Mouse (Mus musculus): Measurements from ENCODE around the gene Speer4e.
"Not testable (repeated sequence)": the region's sequence is repeated elsewhere in the genome, so short reads cannot be mapped to it uniquely, and the experiment has no call there.

The Speer4e gene

DNA sequence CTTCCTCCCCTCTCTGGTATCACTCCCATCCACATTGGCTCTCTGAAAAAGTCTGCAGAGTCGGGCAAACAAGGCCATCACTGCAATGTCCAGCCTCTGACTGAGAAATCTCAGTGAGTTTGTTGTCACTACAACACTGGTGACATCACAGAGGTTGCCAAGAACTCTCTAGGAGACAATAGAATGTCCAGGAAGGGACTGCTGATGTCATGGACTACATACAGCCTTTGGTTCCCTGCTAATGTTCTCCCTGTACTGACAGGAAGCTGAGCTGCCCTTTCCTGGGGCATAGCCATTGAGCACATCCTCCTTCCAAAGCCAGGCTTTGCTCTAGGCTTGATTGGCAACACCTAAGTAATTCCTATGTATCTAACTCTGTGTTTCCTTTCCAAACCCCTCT is at the start of gene Speer4e:
Gene Speer4e (minus strand): TSS at position 101 of the 400 bp plus-strand sequence.
- not testable (repeated sequence) for DNase-seq

GRCm38 (mm10) chr5:14986649-14987387 is 48.6 kb upstream of the Speer4e start:
- not testable (repeated sequence) for DNase-seq

GRCm38 (mm10) chr5:14978835-14979234 is 40.6 kb upstream of the Speer4e start, which contains the start of gene Gm10354:
Gm10354 (minus strand) TSS chr5:14978935.
- not testable (repeated sequence) for DNase-seq

DNA sequence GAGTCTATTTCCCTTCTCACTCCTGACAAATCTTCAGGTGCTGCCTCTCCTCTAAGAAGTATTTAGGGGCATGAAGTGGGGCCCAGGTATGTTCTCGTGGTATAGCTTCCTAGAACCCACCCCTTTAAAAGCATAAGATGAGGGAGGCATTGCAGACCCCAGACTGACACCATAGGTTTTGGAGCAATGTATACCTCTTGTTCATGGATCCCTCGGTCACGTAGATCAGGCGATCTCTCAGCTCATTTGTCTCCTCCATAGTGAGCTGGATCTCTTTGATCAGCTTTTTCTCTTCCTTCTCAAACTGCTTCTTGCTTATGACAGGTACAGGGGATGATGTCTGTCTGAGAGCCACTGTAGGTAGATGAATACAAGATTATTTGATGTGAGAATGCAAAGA is 39.1 kb upstream of the Speer4e start:
- not testable (repeated sequence) for DNase-seq

DNA sequence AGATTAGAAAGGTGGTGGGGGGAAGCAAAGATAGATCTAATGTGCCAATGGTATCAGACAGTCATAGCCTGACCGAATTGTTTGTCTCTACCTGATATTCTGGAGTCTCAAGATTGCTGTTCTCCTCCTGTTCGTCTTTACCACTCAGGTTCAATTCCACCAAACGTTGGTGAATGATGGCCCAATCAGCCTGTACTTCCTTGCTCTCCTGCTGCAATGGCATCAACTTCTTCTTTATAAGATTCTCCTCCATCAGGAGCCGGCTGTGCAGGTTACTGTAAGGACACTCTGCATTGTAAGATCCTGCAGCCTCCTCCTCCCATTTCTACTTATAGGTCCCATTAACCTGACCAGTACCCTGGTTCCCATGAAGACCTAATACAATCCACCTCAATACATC is 37.1 kb upstream of the Speer4e start:
- DNase-seq, result not testable (repeated sequence)

DNA sequence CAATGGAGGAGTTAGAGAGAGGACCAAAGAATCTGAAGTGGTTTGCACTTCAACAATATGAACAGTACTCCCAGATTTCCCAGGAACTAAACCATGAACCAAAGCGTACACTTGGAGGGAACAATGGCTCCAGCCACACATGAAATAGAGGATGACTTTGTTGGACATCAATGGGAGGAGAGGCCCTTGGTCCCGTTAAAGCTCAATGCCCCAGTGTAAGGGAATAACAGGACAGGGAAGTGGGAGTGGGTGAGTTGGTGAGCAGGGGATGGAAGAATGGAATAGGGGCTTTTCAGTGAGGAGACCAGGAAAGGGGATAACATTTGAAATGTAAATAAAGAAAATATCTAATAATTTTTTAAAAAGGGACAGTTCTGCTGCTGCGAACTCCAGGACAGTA is 34.6 kb upstream of the Speer4e start:
- DNase-seq, result not testable (repeated sequence)

DNA sequence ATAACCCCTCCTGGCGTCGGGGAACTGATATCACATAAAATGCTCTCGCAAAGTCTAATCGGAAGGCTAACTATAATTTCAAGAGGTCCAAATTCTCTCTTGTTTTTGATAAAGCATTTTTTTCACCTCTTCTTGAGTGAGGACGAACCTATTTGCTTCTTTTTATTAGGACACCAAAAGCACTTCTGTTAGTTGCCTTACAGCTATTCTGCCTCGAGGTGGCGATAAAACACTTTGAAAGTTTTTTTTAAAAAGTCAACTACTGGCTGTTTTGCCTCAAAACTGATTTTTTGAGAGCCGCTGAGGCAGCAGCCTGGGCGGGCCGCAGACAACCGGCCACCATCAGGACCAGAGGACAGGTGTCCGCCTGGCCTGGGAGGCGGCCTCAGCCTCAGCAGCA is 25.6 kb upstream of the Speer4e start:
- not testable (repeated sequence) for DNase-seq

DNA sequence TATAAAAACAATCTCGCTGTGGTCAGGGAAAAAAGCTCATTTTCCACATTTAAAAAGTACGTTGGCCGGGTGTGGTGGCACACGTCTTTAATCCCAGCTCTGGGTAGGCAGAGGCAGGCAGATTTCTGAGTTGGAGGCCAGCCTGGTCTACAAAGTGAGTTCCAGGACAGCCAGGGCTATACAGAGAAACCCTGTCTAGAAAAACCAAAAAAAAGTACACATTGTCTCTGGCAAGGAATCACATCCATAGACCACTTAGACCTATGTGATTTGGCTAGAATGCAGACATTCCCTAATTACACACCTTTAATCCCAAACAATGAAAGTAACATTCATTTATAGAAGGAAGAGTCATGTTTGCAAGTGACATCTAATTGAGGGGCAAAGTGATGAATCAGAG is 23.3 kb upstream of the Speer4e start:
- not testable (repeated sequence) for DNase-seq

- not testable (repeated sequence) for DNase-seq
These were observed 17.9 kb upstream of the Speer4e start for GRCm38 (mm10) chr5:14955928-14956706.

DNA sequence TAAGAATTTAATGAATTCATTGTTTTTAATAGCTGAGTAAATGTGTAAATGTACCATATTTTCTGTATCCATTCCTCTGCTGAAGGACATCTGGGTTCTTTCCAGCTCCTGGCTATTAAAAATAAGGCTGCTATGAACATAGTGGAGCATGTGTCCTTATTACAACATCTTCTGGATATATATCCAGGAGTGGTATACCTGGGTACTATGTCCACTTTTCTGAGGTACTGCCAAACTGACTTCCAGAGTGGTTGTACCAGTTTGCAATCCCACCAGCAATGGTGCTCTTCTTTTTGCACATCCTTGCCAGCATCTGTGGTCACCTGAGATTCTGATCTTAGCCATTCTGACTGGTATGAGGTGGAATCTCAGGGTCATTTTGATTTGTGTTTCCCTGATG is 15.4 kb upstream of the Speer4e start:
- not testable (repeated sequence) for DNase-seq

- not testable (repeated sequence) for DNase-seq
These were observed 14.5 kb upstream of the Speer4e start for GRCm38 (mm10) chr5:14952749-14953148.

DNA sequence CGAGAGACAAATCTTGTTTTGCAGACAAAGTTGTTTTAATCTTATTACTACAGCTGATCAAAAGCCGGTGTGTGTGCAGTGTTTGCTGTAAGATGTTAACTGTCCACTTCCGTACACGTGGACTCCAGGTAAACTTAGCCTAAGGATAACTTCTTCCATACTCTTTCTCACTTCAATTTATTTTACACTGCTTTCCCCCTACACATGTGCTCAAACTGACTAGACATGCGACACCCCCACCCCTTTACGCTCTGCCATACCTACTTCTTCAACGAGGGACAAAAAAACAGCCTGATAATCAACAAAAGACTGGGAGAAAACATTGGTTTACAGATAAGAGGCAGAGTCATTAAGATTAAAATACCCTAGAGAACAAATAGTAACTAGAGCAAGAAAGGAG is 13.6 kb upstream of the Speer4e start:
- not testable (repeated sequence) for DNase-seq

- peak; percentile 10 for DNase-seq
These were observed 9.4 kb upstream of the Speer4e start for GRCm38 (mm10) chr5:14947482-14948198.

- DNase-seq, result not testable (repeated sequence)
These were observed 7.3 kb upstream of the Speer4e start for GRCm38 (mm10) chr5:14945524-14945923.

- DNase-seq, result not testable (repeated sequence)
These were observed 2.8 kb upstream of the Speer4e start for GRCm38 (mm10) chr5:14941043-14941442.

DNA sequence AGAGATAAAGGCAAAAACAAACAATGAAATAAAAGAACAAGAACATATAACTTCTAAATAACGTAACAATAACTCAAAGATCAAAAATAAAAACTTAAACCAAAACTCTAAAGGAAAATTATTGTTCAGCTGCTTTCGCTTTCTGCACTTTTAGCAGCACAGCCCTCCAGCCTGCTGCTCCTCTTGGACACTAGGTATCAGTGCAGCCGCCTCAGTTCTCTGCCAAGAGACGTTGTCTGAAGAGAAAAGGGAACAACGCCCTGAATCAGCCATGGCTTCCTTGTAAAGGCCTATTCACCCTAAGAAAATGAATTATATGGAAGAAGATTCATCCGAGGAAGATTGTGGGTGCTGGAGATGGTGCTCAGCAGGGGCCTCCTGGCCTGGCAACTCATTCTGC is 4.5 kb downstream of the Speer4e start:
- not testable (repeated sequence) for DNase-seq

DNA sequence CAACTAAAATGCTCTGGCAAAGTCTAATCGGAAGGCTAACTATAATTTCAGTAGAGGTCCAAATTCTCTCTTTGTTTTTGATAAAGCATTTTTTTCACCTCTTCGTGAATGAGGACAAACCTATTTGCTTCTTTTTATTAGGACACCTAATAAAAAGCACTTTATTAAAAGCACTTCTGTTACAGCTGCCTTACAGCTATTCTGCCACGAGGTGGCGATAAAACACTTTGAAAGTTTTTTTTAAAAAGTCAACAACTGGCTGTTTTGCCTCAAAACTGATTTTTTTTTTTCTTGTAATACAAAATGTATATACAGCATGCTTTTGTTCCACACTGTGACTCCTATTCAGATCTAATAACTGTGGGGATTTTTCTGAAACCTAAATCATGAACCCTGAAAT is 11.2 kb downstream of the Speer4e start:
- not testable (repeated sequence) for DNase-seq

DNA sequence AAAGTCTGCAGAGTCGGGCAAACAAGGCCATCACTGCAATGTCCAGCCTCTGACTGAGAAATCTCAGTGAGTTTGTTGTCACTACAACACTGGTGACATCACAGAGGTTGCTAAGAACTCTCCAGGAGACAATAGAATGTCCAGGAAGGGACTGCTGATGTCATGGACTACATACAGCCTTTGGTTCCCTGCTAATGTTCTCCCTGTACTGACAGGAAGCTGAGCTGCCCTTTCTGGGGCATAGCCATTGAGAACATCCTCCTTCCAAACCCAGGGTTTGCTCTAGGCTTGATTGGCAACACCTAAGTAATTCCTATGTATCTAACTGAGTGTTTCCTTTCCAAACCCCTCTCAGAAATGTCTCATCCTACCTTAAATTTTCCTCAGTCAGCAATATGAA is 23.4 kb downstream of the Speer4e start, which contains the start of gene Gm9758:
Gene Gm9758 (minus strand): TSS at position 101 of the 400 bp plus-strand sequence.
- DNase-seq, result not testable (repeated sequence)

GRCm38 (mm10) chr5:14914361-14914760 is 23.9 kb downstream of the Speer4e start:
- DNase-seq, result peak; percentile 27

DNA sequence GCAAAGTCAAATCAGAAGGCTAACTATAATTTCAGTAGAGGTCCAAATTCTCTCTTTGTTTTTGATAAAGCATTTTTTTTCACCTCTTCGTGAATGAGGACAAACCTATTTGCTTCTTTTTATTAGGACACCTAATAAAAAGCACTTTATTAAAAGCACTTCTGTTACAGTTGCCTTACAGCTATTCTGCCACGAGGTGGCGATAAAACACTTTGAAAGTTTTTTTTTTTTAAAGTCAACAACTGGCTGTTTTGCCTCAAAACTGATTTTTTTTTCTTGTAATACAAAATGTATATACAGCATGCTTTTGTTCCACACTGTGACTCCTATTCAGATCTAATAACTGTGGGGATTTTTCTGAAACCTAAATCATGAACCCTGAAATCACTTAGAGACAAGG is 34.7 kb downstream of the Speer4e start:
- not testable (repeated sequence) for DNase-seq

- DNase-seq, result no peak
These were observed 46.0 kb downstream of the Speer4e start for GRCm38 (mm10) chr5:14892242-14892641.

DNA sequence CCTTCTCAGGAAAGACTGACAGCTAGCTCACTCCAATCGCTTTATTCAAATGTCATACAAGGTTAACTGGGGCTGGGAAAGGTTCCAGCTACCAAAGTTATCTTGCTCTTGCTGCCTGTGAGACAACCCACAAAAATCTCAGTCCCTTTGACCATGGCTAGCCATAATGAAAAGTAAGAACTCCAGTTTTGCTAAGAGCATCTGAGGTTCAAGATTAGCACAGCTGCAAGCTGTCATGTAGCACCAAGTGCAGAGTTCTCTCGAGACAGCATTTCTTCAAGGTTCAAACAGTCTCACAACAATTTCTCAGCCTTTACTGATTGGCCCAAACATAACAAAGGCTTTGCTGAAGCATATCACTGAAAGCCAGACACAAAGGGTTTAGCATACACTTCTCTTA is 52.9 kb downstream of the Speer4e start:
- DNase-seq, result not testable (repeated sequence)

All from kidney, adult 18-20 months (tissue).